Mouse (Mus musculus) ES-CJ7 (cell line): ENCODE measurements around the gene Mthfd2l.

Experiments
- DNase-seq: peaks from one replicate; pipeline ENCODE4 v3.0.0; 2011; ENCODE audit warnings: low read depth, low spot score

The Mthfd2l gene

GRCm38 (mm10) chr5:91048397-91048796 is 117.5 kb downstream of the Mthfd2l start:
- DNase-seq = no peak
